22 mouse cellular contexts compared by ENCODE assay signal in genomic region chr1:127461017-127461416, GRCm38 (mm10).
DNase-seq lines count a peak whose midpoint lies in the region; ATAC-seq lines count a peak whose summit lies in the region.
"Had no signal": no experiment of that assay in that cellular context is flagged by ENCODE, and none has a peak within 500 bp of the region (broad histone marks: within the 10 kb centered on the region; RNA-seq: fewer than 3 reads in every experiment).

No protein-coding gene starts in this region.

- H3K36me3 ChIP-seq in kidney, embryonic 15.5 days: peaks cover 8% of the 10 kb centered on the region
- H3K36me3 ChIP-seq: liver, embryonic 13.5 days; midbrain, embryonic 13.5 days had no signal

- H3K4me2 ChIP-seq in kidney, embryonic 15.5 days: no peak overlapping the region
- H3K4me2 ChIP-seq: embryonic facial prominence, embryonic 13.5 days; limb, embryonic 12.5 days; liver, embryonic 13.5 days; midbrain, embryonic 13.5 days had no signal

- H3K9me3 ChIP-seq in kidney, embryonic 15.5 days (replicated peaks): no peaks in the 10 kb centered on the region
- H3K9me3 ChIP-seq: embryonic facial prominence, embryonic 13.5 days; heart, embryonic 10.5 days; limb, embryonic 12.5 days; liver, embryonic 13.5 days; midbrain, embryonic 13.5 days had no signal

- H3K9ac ChIP-seq in kidney, embryonic 15.5 days: no peak overlapping the region
- H3K9ac ChIP-seq: embryonic facial prominence, embryonic 13.5 days; forebrain, postnatal 0 days; limb, embryonic 12.5 days; liver, embryonic 13.5 days; midbrain, embryonic 13.5 days had no signal

- WGBS in kidney, embryonic 15.5 days: 46% methylated on average over 9 of the region's 9 CpGs

- H3K27ac ChIP-seq in kidney, embryonic 15.5 days: 0 out of 2 replicates have a peak overlapping the region, but pooled peaks have one; percentile 22
- H3K27ac ChIP-seq: embryonic facial prominence, embryonic 13.5 days; heart, embryonic 10.5 days; limb, embryonic 12.5 days; liver, embryonic 13.5 days; midbrain, embryonic 13.5 days had no signal

- peaks cover 37% of the 10 kb centered on the region for H3K4me1 ChIP-seq in kidney, embryonic 15.5 days
- H3K4me1 ChIP-seq: liver, embryonic 13.5 days had no signal

- DNase-seq in frontal cortex, postnatal 14 days (ENCODE audit: low spot score in 2 of 2): no peak
- no peak for DNase-seq in kidney, postnatal 14 days
- DNase-seq in right cerebral cortex, postnatal 25 days: peak; percentile 47
- no peak for DNase-seq in right cerebral cortex, postnatal 10 days (ENCODE audit: low spot score in 2 of 2)
- peak; percentile 25 for DNase-seq in retina, embryonic 14.5 days (ENCODE audit: low spot score)
- DNase-seq: adrenal gland, postnatal 25 days; cerebellum, adult 2 months; forebrain, postnatal 0 days; gastrocnemius, postnatal 14 days; heart, postnatal 4 days; kidney, postnatal 4 days; liver, embryonic 13.5 days; thymus, adult 18-20 months had no signal

- H3K4me3 ChIP-seq in kidney, embryonic 15.5 days (replicated peaks): no peak overlapping the region
- H3K4me3 ChIP-seq: embryonic facial prominence, embryonic 13.5 days; heart, embryonic 10.5 days; limb, embryonic 12.5 days; liver, embryonic 13.5 days; midbrain, embryonic 13.5 days had no signal

- peak; percentile 71 for ATAC-seq in frontal cortex, adult (ENCODE audit: low TSS enrichment)
- peak; percentile 53 for ATAC-seq in kidney, embryonic 15.5 days (replicated peaks; ENCODE audit: low FRiP score)
- ATAC-seq in granulocyte monocyte progenitor cell, adult 5-6 weeks (replicated peaks; ENCODE audit: poor library complexity, severe bottlenecking): no peak
- ATAC-seq: forebrain, postnatal 0 days; intestine, postnatal 0 days; lung, postnatal 0 days; midbrain, embryonic 13.5 days had no signal

- H3K27me3 ChIP-seq in kidney, embryonic 15.5 days: no peaks in the 10 kb centered on the region
- H3K27me3 ChIP-seq: embryonic facial prominence, embryonic 13.5 days; limb, embryonic 12.5 days; liver, embryonic 13.5 days; midbrain, embryonic 13.5 days had no signal

Comparison
In these comparisons a context has a peak if more than half of its experiments do, and no peak if none do; other contexts are left out.
1. DNase-seq: peak in right cerebral cortex, postnatal 25 days (single experiment) and retina, embryonic 14.5 days (single experiment); none in frontal cortex, postnatal 14 days (0 of 2), kidney, postnatal 14 days (single experiment) and right cerebral cortex, postnatal 10 days (0 of 2).